Mouse (Mus musculus) embryonic fibroblast, embryonic 13.5 days (primary cell): ENCODE measurements around the gene Igfbp2.

Experiments
- CTCF ChIP-seq: IDR thresholded peaks from 2 replicates; pipeline ENCODE4 v1.5.1; 2011; ENCODE audit warnings: mild to moderate bottlenecking, control low read depth, low read length, moderate library complexity, borderline replicate concordance; ENCODE audit not compliant: insufficient read depth
- POLR2A ChIP-seq: IDR thresholded peaks from 2 replicates; pipeline ENCODE4 v1.6.1; 2011; ENCODE audit warnings: low read depth, mild to moderate bottlenecking, control low read depth, low read length, moderate library complexity

DNA sequence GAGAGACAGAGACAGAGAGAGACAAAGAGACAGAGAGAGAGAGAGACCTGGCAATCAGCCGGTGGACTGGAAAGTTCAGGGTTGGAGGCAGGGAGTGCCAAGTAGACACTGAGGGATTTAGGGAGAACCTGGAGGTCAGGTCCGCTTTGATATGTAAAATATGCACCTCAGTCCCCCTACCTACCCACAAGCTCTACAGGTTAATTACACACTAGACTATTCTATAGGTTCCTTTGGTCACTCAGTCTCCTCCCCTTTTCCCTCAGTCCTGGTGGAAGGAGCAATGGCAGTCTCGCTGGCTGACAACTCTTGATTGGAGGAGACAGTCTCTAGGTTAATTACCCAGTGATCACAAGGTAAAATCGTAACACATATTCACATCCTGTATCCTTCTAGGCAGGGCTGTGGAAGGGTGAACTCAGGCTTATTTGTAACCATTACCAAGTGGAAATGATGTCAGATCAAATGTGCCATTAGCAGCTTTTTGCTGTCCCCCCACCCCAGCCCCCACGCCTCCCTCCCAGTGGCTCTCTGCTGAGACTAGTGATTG, 11.1 kb upstream of the Igfbp2 start:
- TF ChIP-seq POLR2A (no peak), CTCF (no peak)
